Mouse (Mus musculus): ENCODE data around the gene Mettl2.

DNA sequence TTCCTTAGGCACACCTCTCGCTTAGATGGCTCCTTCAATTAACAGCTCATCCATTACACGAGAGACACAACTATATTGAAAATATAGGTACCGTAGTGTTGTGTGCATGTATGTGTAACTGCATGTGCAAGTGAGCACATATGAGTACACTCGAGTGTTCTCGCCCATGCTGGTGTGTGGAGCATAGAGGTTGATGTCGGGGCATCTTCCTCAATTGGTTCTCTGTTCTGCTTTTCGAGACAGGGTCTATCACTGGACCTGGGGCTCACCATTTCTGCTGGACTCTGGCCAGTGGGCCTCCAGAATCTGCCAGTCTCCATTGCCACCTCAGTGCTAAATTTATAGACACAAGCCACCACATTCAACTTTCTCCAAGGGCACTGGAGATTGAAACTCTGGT is 8.4 kb upstream of the Mettl2 start:
- TF ChIP-seq CTCF (IDR thresholded peaks at IDR 0.05; ENCODE audit: extremely low read depth, insufficient read depth, low read length) (no peak), POLR2A (IDR thresholded peaks at IDR 0.05; ENCODE audit: extremely low read depth, insufficient read depth, low read length) (no peak)
